Mouse (Mus musculus) ES-E14 (cell line): ENCODE measurements around the gene Hcn2. TPM values are rescaled to one million over a fixed set of nuclear protein-coding genes. Genes with fewer than 3 reads are reported as not detected.

ENCODE experiments used
- DNase-seq: peaks from one replicate; pipeline ENCODE4 v3.0.0-alpha.2; 2013; ENCODE audit warnings: low read depth, low spot score
- H3K27ac ChIP-seq: 2 replicates; pipeline ENCODE4 v1.5.1; 2012; ENCODE audit warnings: low read depth, mild to moderate bottlenecking, low read length, moderate library complexity, mixed read lengths; ENCODE audit not compliant: poor library complexity, insufficient read depth, severe bottlenecking
- H3K36me3 ChIP-seq: 2 replicates; pipeline ENCODE4 v1.6.1; 2012; ENCODE audit warnings: mild to moderate bottlenecking, low read length, moderate library complexity, mixed read lengths; ENCODE audit not compliant: control insufficient read depth, poor library complexity, insufficient read depth, severe bottlenecking
- H3K4me1 ChIP-seq, 2 experiments: fragments of 150-350 bp in 1 of 2; sonication (generic) in 1 of 2; 2 replicates each; pipeline ENCODE4 v1.6.1; 2012; ENCODE audit warnings: low read length in 2 of 2, mild to moderate bottlenecking in 1 of 2, mixed read lengths in 1 of 2; ENCODE audit not compliant: control insufficient read depth in 2 of 2, insufficient read depth in 2 of 2, poor library complexity in 1 of 2
- H3K4me3 ChIP-seq, 2 experiments: fragments of 150-350 bp in 1 of 2; sonication (generic) in 1 of 2; 2 replicates each; pipeline ENCODE4 v1.5.1; 2012; ENCODE audit warnings: low read length in 2 of 2, low read depth in 1 of 2, mild to moderate bottlenecking in 1 of 2, mixed read lengths in 1 of 2; ENCODE audit not compliant: insufficient read depth in 1 of 2, poor library complexity in 1 of 2, severe bottlenecking in 1 of 2
- H3K9ac ChIP-seq: 2 replicates; pipeline ENCODE4 v1.6.1; 2012; ENCODE audit warnings: low read depth, mild to moderate bottlenecking, low read length, mixed read lengths; ENCODE audit not compliant: poor library complexity, insufficient read depth, severe bottlenecking
- H3K9me3 ChIP-seq: fragments of 150-350 bp; sonication (generic); 2 replicates; pipeline ENCODE4 v1.6.1; 2012; ENCODE audit warnings: low read depth, mild to moderate bottlenecking, low read length; ENCODE audit not compliant: control insufficient read depth, insufficient read depth
- CHD2 ChIP-seq: IDR thresholded peaks from 2 replicates; pipeline ENCODE4 v1.6.1; 2014; ENCODE audit warnings: mild to moderate bottlenecking, low read depth, low read length, inconsistent platforms
- HCFC1 ChIP-seq: IDR thresholded peaks from 2 replicates; pipeline ENCODE4 v1.6.1; 2012; ENCODE audit warnings: low read length, inconsistent platforms, borderline replicate concordance; ENCODE audit not compliant: insufficient read depth
- MAFK ChIP-seq: IDR thresholded peaks from 2 replicates; pipeline ENCODE4 v1.6.1; 2014; ENCODE audit warnings: mild to moderate bottlenecking, low read depth, low read length, inconsistent platforms; ENCODE audit not compliant: insufficient read depth
- ZC3H11A ChIP-seq: IDR thresholded peaks from 2 replicates; pipeline ENCODE4 v1.6.1; 2012; ENCODE audit warnings: low read depth, mild to moderate bottlenecking, inconsistent platforms, low read length, borderline replicate concordance
- ZNF384 ChIP-seq: IDR thresholded peaks from 2 replicates; pipeline ENCODE4 v1.6.1; 2012; ENCODE audit warnings: low read depth, low read length, inconsistent platforms
- in situ Hi-C, 2 experiments: fragments of 600-800 bp; cut with MboI; formaldehyde crosslinking; loops; one replicate each; pipeline ENCODE4 v1.15.1; 2025; ENCODE audit warnings: low sequenced_read_pairs in 2 of 2, inconsistent platforms in 1 of 2; ENCODE audit not compliant: unreplicated experiment in 2 of 2
- total RNA-seq: library from RNA; depleted of rRNA; stranded (reverse); fragments of 300-350 nt; gene quantifications from 2 replicates; pipeline ENCODE4 v1.2.3, GENCODE M21; 2012

Hcn2 gene
- total RNA-seq, 1 experiment = 5.0 TPM

- Histone ChIP-seq H3K27ac (peak overlapping the region; percentile 90), H3K9ac (peak overlapping the region; percentile 91), H3K4me1 (peaks cover 5 to 32% of the 10 kb centered on the region in 2 experiments), H3K4me3 (peak overlapping the region; percentile 94 to 100), H3K36me3 (peaks cover 44% of the 10 kb centered on the region), H3K9me3 (no peaks in the 10 kb centered on the region)
- DNase-seq = peak; percentile 76
- TF ChIP-seq HCFC1 (0 out of 2 replicates have a peak, but pooled peaks have one; percentile 14), ZC3H11A (no peak)
- in situ Hi-C loops = no loop called here
Measured at GRCm38 (mm10) chr10:79682916-79683582, 33.4 kb upstream of the Hcn2 start.

- H3K36me3 ChIP-seq = peaks cover 52% of the 10 kb centered on the region
- no peak for TF ChIP-seq ZNF384
- 0 out of 2 replicates have a peak, but pooled peaks have one; percentile 13 for TF ChIP-seq MAFK
- peak overlapping the region; percentile 91 for H3K9ac ChIP-seq
- H3K4me1 ChIP-seq = peaks cover 5 to 35% of the 10 kb centered on the region in 2 experiments
- peak overlapping the region; percentile 94 to 100 for H3K4me3 ChIP-seq
- no peaks in the 10 kb centered on the region for H3K9me3 ChIP-seq
- no peak for DNase-seq
- peak overlapping the region; percentile 28; the same call in 1 of the 2 replicates for H3K27ac ChIP-seq
- in situ Hi-C loops = no loop called here
Measured at GRCm38 (mm10) chr10:79683726-79684640, 32.5 kb upstream of the Hcn2 start.

GRCm38 (mm10) chr10:79684770-79685600 is 31.4 kb upstream of the Hcn2 start:
- H3K4me1 ChIP-seq = peaks cover 5 to 35% of the 10 kb centered on the region in 2 experiments
- H3K36me3 ChIP-seq = peaks cover 53% of the 10 kb centered on the region
- H3K9me3 ChIP-seq = no peaks in the 10 kb centered on the region
- in situ Hi-C loops = no loop called here
- H3K4me3 ChIP-seq = no peak overlapping the region; a peak in 1 of 4 replicates
- TF ChIP-seq HCFC1 = no peak
- TF ChIP-seq CHD2 = no peak
- TF ChIP-seq MAFK = no peak
- no peak for TF ChIP-seq ZNF384
- no peak for TF ChIP-seq ZC3H11A
- no peak overlapping the region; the same call in 1 of the 2 replicates for H3K27ac ChIP-seq
- DNase-seq = no peak
- H3K9ac ChIP-seq = no peak overlapping the region

- DNase-seq = no peak
- in situ Hi-C loops = no loop called here
- Histone ChIP-seq H3K9me3 (no peaks in the 10 kb centered on the region), H3K27ac (no peak overlapping the region), H3K36me3 (peaks cover 53% of the 10 kb centered on the region), H3K4me1 (peaks cover 1 to 27% of the 10 kb centered on the region in 2 experiments), H3K9ac (no peak overlapping the region), H3K4me3 (no peak overlapping the region)
- TF ChIP-seq MAFK (no peak), CHD2 (no peak), ZNF384 (no peak), ZC3H11A (no peak), HCFC1 (no peak)
Measured at GRCm38 (mm10) chr10:79686219-79686618, 30.2 kb upstream of the Hcn2 start.
